29 mouse cellular contexts compared by ENCODE assay signal in the genomic region with DNA sequence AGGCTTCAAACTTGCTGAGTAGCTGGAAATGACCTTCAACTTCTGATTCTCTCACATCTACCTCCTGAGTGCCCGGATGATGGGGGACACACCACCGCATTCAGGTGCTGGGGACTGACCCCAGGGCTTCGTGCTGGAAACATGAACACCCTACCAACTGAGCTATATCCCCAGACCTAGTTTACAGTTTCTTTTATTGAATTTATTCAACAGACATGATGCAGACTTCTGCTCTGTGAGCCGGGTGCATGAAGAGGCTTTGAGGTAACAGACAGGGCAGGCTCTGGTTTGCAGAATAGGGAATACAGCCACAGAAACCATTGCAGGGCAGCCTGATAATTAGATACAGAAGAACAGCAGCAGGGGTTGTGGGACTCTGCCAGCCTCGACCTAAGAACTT. TPM values are rescaled to one million over a fixed set of nuclear protein-coding genes. Genes with fewer than 3 reads are reported as not detected.
"Had no signal": no experiment of that assay in that cellular context is flagged by ENCODE, and none has a peak within 500 bp of the region (broad histone marks: within the 10 kb centered on the region; RNA-seq: fewer than 3 reads in every experiment).

No protein-coding gene starts in this region.

- H3K27me3 ChIP-seq: heart, embryonic 12.5 days; hindbrain, embryonic 12.5 days; intestine, embryonic 15.5 days; limb, embryonic 13.5 days had no signal

- H3K4me2 ChIP-seq: heart, embryonic 12.5 days; hindbrain, embryonic 12.5 days; hindbrain, embryonic 14.5 days; intestine, embryonic 15.5 days; limb, embryonic 13.5 days; liver, embryonic 11.5 days; liver, embryonic 13.5 days had no signal

- H3K27ac ChIP-seq: gastrocnemius, adult 2 months; hindbrain, embryonic 10.5 days; hindbrain, embryonic 12.5 days; hindbrain, embryonic 14.5 days; intestine, embryonic 15.5 days; layer of hippocampus, adult 2 months; left cerebral cortex, adult 2 months; limb, embryonic 13.5 days; liver, embryonic 13.5 days had no signal

- H3K9me3 ChIP-seq: heart, embryonic 12.5 days; hindbrain, embryonic 10.5 days; hindbrain, embryonic 12.5 days; intestine, embryonic 15.5 days; limb, embryonic 13.5 days; liver, embryonic 13.5 days had no signal

- H3K36me3 ChIP-seq: heart, embryonic 12.5 days; hindbrain, embryonic 10.5 days; hindbrain, embryonic 12.5 days; intestine, embryonic 15.5 days; limb, embryonic 13.5 days; liver, embryonic 13.5 days had no signal

- ATAC-seq: hindbrain, embryonic 16.5 days; inflammation-experienced regulatory T-cells, adult 6 months; intestine, embryonic 15.5 days; intestine, postnatal 0 days had no signal

- DNase-seq: gastrocnemius, adult 2 months; gastrocnemius, postnatal 10 days; gastrocnemius, postnatal 25 days; heart, adult 18-20 months; heart, postnatal 10 days; heart, postnatal 4 days; kidney, adult 18-20 months; kidney, adult 8-10 months; kidney, postnatal 10 days; kidney, postnatal 25 days; kidney, postnatal 4 days; liver; liver, embryonic 13.5 days had no signal

- H3K4me3 ChIP-seq: gastrocnemius, adult 2 months; heart, embryonic 12.5 days; hindbrain, embryonic 10.5 days; hindbrain, embryonic 12.5 days; intestine, embryonic 15.5 days; layer of hippocampus, adult 2 months; left cerebral cortex, adult 2 months; limb, embryonic 13.5 days; liver, embryonic 13.5 days had no signal

- H3K9ac ChIP-seq: heart, embryonic 12.5 days; hindbrain, embryonic 12.5 days; hindbrain, embryonic 14.5 days; intestine, embryonic 15.5 days; limb, embryonic 13.5 days; liver, embryonic 13.5 days had no signal

RNA-seq across cellular contexts. Expression of a gene that starts 10.6 kb away (rescaled TPM):
- total RNA-seq: gastrocnemius, adult 2 months; gastrocnemius, postnatal 10 days; gastrocnemius, postnatal 25 days; gastrocnemius, postnatal 4 days; granulocyte monocyte progenitor cell, adult 5-6 weeks; heart, adult 18-20 months had no signal
- polyA plus RNA-seq: hindbrain, embryonic 14.5 days; hindbrain, embryonic 16.5 days; inflammation-experienced regulatory T-cells, adult 6 months; intestine, embryonic 15.5 days; intestine, postnatal 0 days; kidney, embryonic 14.5 days; limb, embryonic 11.5 days; liver, embryonic 13.5 days had no signal
